Mouse (Mus musculus) liver, embryonic 16.5 days (tissue): ENCODE measurements around the gene Cox16. TPM values are rescaled to one million over a fixed set of nuclear protein-coding genes. Genes with fewer than 3 reads are reported as not detected.

Source experiments
- polyA plus RNA-seq: library from polyadenylated mRNA; unstranded; fragments of >200 nt; fragmentation: Nextera tagmentation; extraction: Ambion mirVana; gene quantifications from 2 replicates; pipeline ENCODE4 v1.2.1, GENCODE M21; 2015

Gene Cox16
- polyA plus RNA-seq, 1 experiment from 2014 or later = 59.0 TPM

Other genes starting within 250 kb of the Cox16 start
- 0.04 and 0.05 TPM in 2 replicates for gene Slc8a3, start 151.9 kb downstream of the Cox16 start, polyA plus RNA-seq
- 0.06 and 0.12 TPM in 2 replicates for gene Gm4787, start 105.7 kb downstream of the Cox16 start, polyA plus RNA-seq
- 0.09 and 0.24 TPM in 2 replicates for gene Adam4, start 63.2 kb downstream of the Cox16 start, polyA plus RNA-seq
- gene Gm20498, start 47.8 kb upstream of the Cox16 start, polyA plus RNA-seq = 10.3 and 10.6 TPM in 2 replicates
- gene Synj2bp, start 47.8 kb upstream of the Cox16 start, polyA plus RNA-seq = 12.7 and 14.2 TPM in 2 replicates
- not detected in 2 replicates for gene Adam21, start 83.3 kb upstream of the Cox16 start, polyA plus RNA-seq
- 29.8 and 34.2 TPM in 2 replicates for gene Med6, start 109.9 kb upstream of the Cox16 start, polyA plus RNA-seq
- gene Ttc9, start 146.1 kb upstream of the Cox16 start, polyA plus RNA-seq = 0.18 and 0.44 TPM in 2 replicates